Mouse (Mus musculus) MEL (cell line): ENCODE data around the gene Eef2.

Experiments
- CTCF ChIP-seq, 3 experiments: IDR thresholded peaks in 2 of 3; conservative IDR thresholded peaks in 1 of 3; 2 replicates each; pipeline ENCODE4 v1.5.1; 2011 to 2012; ENCODE audit warnings: low read length in 3 of 3, low read depth in 2 of 3, mild to moderate bottlenecking in 2 of 3, improper control_type of control experiment in 1 of 3, inconsistent platforms in 1 of 3, mixed read lengths in 1 of 3, moderate library complexity in 1 of 3; ENCODE audit not compliant: control insufficient read depth in 1 of 3, insufficient read depth in 1 of 3, poor library complexity in 1 of 3, severe bottlenecking in 1 of 3
- EP300 ChIP-seq, 2 experiments: IDR thresholded peaks; 2 replicates each; pipeline ENCODE4 v1.6.1; 2011; ENCODE audit warnings: improper control_type of control experiment in 2 of 2, low read length in 2 of 2, low read depth in 1 of 2, mild to moderate bottlenecking in 1 of 2
- GATA1 ChIP-seq: IDR thresholded peaks from 2 replicates; pipeline ENCODE4 v1.6.1; 2011; ENCODE audit warnings: low read depth, low read length, improper control_type of control experiment
- POLR2A ChIP-seq, 2 experiments: IDR thresholded peaks; 2 replicates each; pipeline ENCODE4 v1.6.1; 2011 to 2012; ENCODE audit warnings: low read length in 2 of 2, mild to moderate bottlenecking in 2 of 2, control low read depth in 1 of 2, improper control_type of control experiment in 1 of 2, low read depth in 1 of 2, moderate library complexity in 1 of 2; ENCODE audit not compliant: control insufficient read depth in 1 of 2, insufficient read depth in 1 of 2, poor library complexity in 1 of 2

GRCm38 (mm10) chr10:81140005-81140404, 36.4 kb upstream of the Eef2 start:
- TF ChIP-seq CTCF (IDR thresholded peaks at IDR 0.05 in 2 of 3, conservative IDR thresholded peaks at IDR 0.05 in 1 of 3; ENCODE audit: control insufficient read depth in 1 of 3, insufficient read depth in 1 of 3, low read depth in 2 of 3, low read length in 3 of 3, poor library complexity in 1 of 3, severe bottlenecking in 1 of 3), result no peak
- TF ChIP-seq EP300 (IDR thresholded peaks at IDR 0.05; ENCODE audit: low read depth in 1 of 2, low read length in 2 of 2), result no peak
- no peak for TF ChIP-seq POLR2A (IDR thresholded peaks at IDR 0.05; ENCODE audit: control insufficient read depth in 1 of 2, insufficient read depth in 1 of 2, low read depth in 1 of 2, low read length in 2 of 2, poor library complexity in 1 of 2)
- no peak for TF ChIP-seq GATA1
